Mouse (Mus musculus): ENCODE data around the gene Col8a1. TPM values are rescaled to one million over a fixed set of nuclear protein-coding genes. Genes with fewer than 3 reads are reported as not detected.

Gene Col8a1
- polyA plus RNA-seq, 1 experiment from 2014 or later = 1.8 TPM

- no peak for DNase-seq (ENCODE audit: low spot score)
- WGBS = 89% methylated on average over 2 of the region's 2 CpGs
- Histone ChIP-seq H3K36me3 (no peaks in the 10 kb centered on the region), H3K4me3 (no peak overlapping the region), H3K4me1 (no peaks in the 10 kb centered on the region), H3K9me3 (no peaks in the 10 kb centered on the region), H3K27ac (no peak overlapping the region), H3K27me3 (ENCODE audit: insufficient read depth, poor library complexity, severe bottlenecking) (no peaks in the 10 kb centered on the region)
Measured at GRCm38 (mm10) chr16:57734942-57735341, 19.6 kb downstream of the Col8a1 start.

- H3K27ac ChIP-seq = no peak overlapping the region
- H3K4me1 ChIP-seq = no peaks in the 10 kb centered on the region
- H3K27me3 ChIP-seq (ENCODE audit: insufficient read depth, poor library complexity, severe bottlenecking) = no peaks in the 10 kb centered on the region
- DNase-seq (ENCODE audit: low spot score) = no peak
- 77% methylated on average over 1 of the region's 1 CpGs for WGBS
- no peaks in the 10 kb centered on the region for H3K36me3 ChIP-seq
- H3K9me3 ChIP-seq = no peaks in the 10 kb centered on the region
- H3K4me3 ChIP-seq = no peak overlapping the region
Measured at GRCm38 (mm10) chr16:57733545-57733944, 21.0 kb downstream of the Col8a1 start.

- Histone ChIP-seq H3K4me1 (no peaks in the 10 kb centered on the region), H3K9me3 (no peaks in the 10 kb centered on the region), H3K27me3 (ENCODE audit: insufficient read depth, poor library complexity, severe bottlenecking) (no peaks in the 10 kb centered on the region), H3K27ac (no peak overlapping the region), H3K4me3 (no peak overlapping the region), H3K36me3 (no peaks in the 10 kb centered on the region)
- 86% methylated on average over 3 of the region's 3 CpGs for WGBS
- no peak for DNase-seq (ENCODE audit: low spot score)
Measured at GRCm38 (mm10) chr16:57733139-57733538, 21.4 kb downstream of the Col8a1 start.

GRCm38 (mm10) chr16:57724978-57725377 lies 29.6 kb downstream of the Col8a1 start:
- Histone ChIP-seq H3K36me3 (no peaks in the 10 kb centered on the region), H3K27me3 (ENCODE audit: insufficient read depth, poor library complexity, severe bottlenecking) (no peaks in the 10 kb centered on the region)
- DNase-seq (ENCODE audit: low spot score) = no peak

GRCm38 (mm10) chr16:57718982-57719381 lies 35.6 kb downstream of the Col8a1 start:
- WGBS = 78% methylated on average over 2 of the region's 2 CpGs
- Histone ChIP-seq H3K27ac (no peak overlapping the region), H3K9me3 (no peaks in the 10 kb centered on the region), H3K4me1 (no peaks in the 10 kb centered on the region), H3K4me3 (no peak overlapping the region), H3K36me3 (no peaks in the 10 kb centered on the region), H3K27me3 (ENCODE audit: insufficient read depth, poor library complexity, severe bottlenecking) (no peaks in the 10 kb centered on the region)
- DNase-seq (ENCODE audit: low spot score) = no peak

More at GRCm38 (mm10) chr16:57724978-57725377, 29.6 kb downstream of the Col8a1 start:
- no peak overlapping the region for H3K4me3 ChIP-seq
- WGBS = 57% methylated on average over 3 of the region's 3 CpGs
- no peak overlapping the region for H3K27ac ChIP-seq
- H3K9me3 ChIP-seq = no peaks in the 10 kb centered on the region
- H3K4me1 ChIP-seq = no peaks in the 10 kb centered on the region

- WGBS = 81% methylated on average over 5 of the region's 5 CpGs
- DNase-seq (ENCODE audit: low spot score) = no peak
- Histone ChIP-seq H3K4me3 (no peak overlapping the region), H3K27ac (no peak overlapping the region), H3K9me3 (no peaks in the 10 kb centered on the region), H3K36me3 (no peaks in the 10 kb centered on the region), H3K4me1 (no peaks in the 10 kb centered on the region), H3K27me3 (ENCODE audit: insufficient read depth, poor library complexity, severe bottlenecking) (no peaks in the 10 kb centered on the region)
Measured at GRCm38 (mm10) chr16:57698733-57699132, 55.8 kb downstream of the Col8a1 start.

GRCm38 (mm10) chr16:57694694-57695093 lies 59.8 kb downstream of the Col8a1 start:
- no peak for DNase-seq (ENCODE audit: low spot score)
- H3K9me3 ChIP-seq = no peaks in the 10 kb centered on the region

GRCm38 (mm10) chr16:57693906-57694522 lies 60.5 kb downstream of the Col8a1 start:
- no peak for DNase-seq (ENCODE audit: low spot score)
- Histone ChIP-seq H3K27ac (no peak overlapping the region), H3K9me3 (no peaks in the 10 kb centered on the region), H3K4me1 (no peaks in the 10 kb centered on the region), H3K27me3 (ENCODE audit: insufficient read depth, poor library complexity, severe bottlenecking) (no peaks in the 10 kb centered on the region), H3K36me3 (no peaks in the 10 kb centered on the region), H3K4me3 (no peak overlapping the region)
- WGBS = 84% methylated on average over 2 of the region's 2 CpGs

More at GRCm38 (mm10) chr16:57694694-57695093, 59.8 kb downstream of the Col8a1 start:
- Histone ChIP-seq H3K27ac (no peak overlapping the region), H3K27me3 (ENCODE audit: insufficient read depth, poor library complexity, severe bottlenecking) (no peaks in the 10 kb centered on the region), H3K36me3 (no peaks in the 10 kb centered on the region), H3K4me1 (no peaks in the 10 kb centered on the region), H3K4me3 (no peak overlapping the region)
- 83% methylated on average over 1 of the region's 1 CpGs for WGBS

- Histone ChIP-seq H3K27me3 (ENCODE audit: insufficient read depth, poor library complexity, severe bottlenecking) (no peaks in the 10 kb centered on the region), H3K4me3 (no peak overlapping the region), H3K4me1 (no peaks in the 10 kb centered on the region), H3K9me3 (no peaks in the 10 kb centered on the region), H3K27ac (no peak overlapping the region), H3K36me3 (no peaks in the 10 kb centered on the region)
- DNase-seq (ENCODE audit: low spot score) = no peak
- WGBS = 63% methylated on average over 5 of the region's 5 CpGs
Measured at GRCm38 (mm10) chr16:57685790-57686399, 68.6 kb downstream of the Col8a1 start.

GRCm38 (mm10) chr16:57672251-57672650 lies 82.3 kb downstream of the Col8a1 start:
- Histone ChIP-seq H3K36me3 (no peaks in the 10 kb centered on the region), H3K27ac (no peak overlapping the region), H3K4me3 (no peak overlapping the region), H3K27me3 (ENCODE audit: insufficient read depth, poor library complexity, severe bottlenecking) (no peaks in the 10 kb centered on the region), H3K4me1 (no peaks in the 10 kb centered on the region), H3K9me3 (no peaks in the 10 kb centered on the region)
- no peak for DNase-seq (ENCODE audit: low spot score)
- 63% methylated on average over 2 of the region's 2 CpGs for WGBS

- no peaks in the 10 kb centered on the region for H3K9me3 ChIP-seq
- WGBS = 69% methylated on average over 2 of the region's 2 CpGs
- H3K27me3 ChIP-seq (ENCODE audit: insufficient read depth, poor library complexity, severe bottlenecking) = no peaks in the 10 kb centered on the region
- no peak overlapping the region for H3K27ac ChIP-seq
- H3K4me3 ChIP-seq = no peak overlapping the region
- H3K4me1 ChIP-seq = no peaks in the 10 kb centered on the region
- no peaks in the 10 kb centered on the region for H3K36me3 ChIP-seq
- no peak for DNase-seq (ENCODE audit: low spot score)
Measured at GRCm38 (mm10) chr16:57671637-57672036, 82.9 kb downstream of the Col8a1 start.

- Histone ChIP-seq H3K4me3 (no peak overlapping the region), H3K27ac (no peak overlapping the region), H3K9me3 (no peaks in the 10 kb centered on the region), H3K36me3 (no peaks in the 10 kb centered on the region), H3K4me1 (peaks cover 4% of the 10 kb centered on the region; the same call in 1 of the 2 replicates), H3K27me3 (ENCODE audit: insufficient read depth, poor library complexity, severe bottlenecking) (no peaks in the 10 kb centered on the region)
- DNase-seq (ENCODE audit: low spot score) = no peak
- 15% methylated on average over 3 of the region's 3 CpGs for WGBS
Measured at GRCm38 (mm10) chr16:57669348-57669747, 85.2 kb downstream of the Col8a1 start.

- WGBS = 49% methylated on average over 3 of the region's 3 CpGs
- Histone ChIP-seq H3K27ac (no peak overlapping the region), H3K4me3 (no peak overlapping the region), H3K36me3 (no peaks in the 10 kb centered on the region), H3K4me1 (peaks cover 4% of the 10 kb centered on the region; the same call in 1 of the 2 replicates), H3K9me3 (no peaks in the 10 kb centered on the region), H3K27me3 (ENCODE audit: insufficient read depth, poor library complexity, severe bottlenecking) (no peaks in the 10 kb centered on the region)
- no peak for DNase-seq (ENCODE audit: low spot score)
Measured at GRCm38 (mm10) chr16:57662661-57663060, 91.9 kb downstream of the Col8a1 start.

Measured in heart, embryonic 10.5 days (tissue).